Mouse (Mus musculus): Measurements from ENCODE around the gene Stpg4.
A peak's percentile ranks its signal among the peaks of the same experiment; 100 is the strongest.

Stpg4 gene

GRCm38 (mm10) chr17:87378354-87379159 is 49.0 kb downstream of the Stpg4 start:
- DNase-seq (ENCODE audit: low spot score in 2 of 2): peak; percentile 83 to 91

GRCm38 (mm10) chr17:87377536-87377935 is 50.0 kb downstream of the Stpg4 start:
- peak; percentile 64 to 66 for DNase-seq (ENCODE audit: low spot score in 2 of 2)

GRCm38 (mm10) chr17:87376831-87377471 is 50.6 kb downstream of the Stpg4 start:
- DNase-seq (ENCODE audit: low spot score in 2 of 2): no peak

GRCm38 (mm10) chr17:87375941-87376511 is 51.5 kb downstream of the Stpg4 start:
- DNase-seq (ENCODE audit: low spot score in 2 of 2): no peak

- no peak for DNase-seq (ENCODE audit: low spot score in 2 of 2)
Observed at GRCm38 (mm10) chr17:87373327-87373726, 54.2 kb downstream of the Stpg4 start.

- peak; percentile 66 to 77 for DNase-seq (ENCODE audit: low spot score in 2 of 2)
Observed at GRCm38 (mm10) chr17:87372189-87372588, 55.4 kb downstream of the Stpg4 start.

GRCm38 (mm10) chr17:87369270-87369759 is 58.2 kb downstream of the Stpg4 start:
- DNase-seq (ENCODE audit: low spot score in 2 of 2): peak; percentile 83 to 90

- DNase-seq (ENCODE audit: low spot score in 2 of 2): no peak
Observed at GRCm38 (mm10) chr17:87368481-87368880, 59.1 kb downstream of the Stpg4 start.

- DNase-seq (ENCODE audit: low spot score in 2 of 2): peak; percentile 85 to 86
Observed at GRCm38 (mm10) chr17:87367640-87368039, 59.9 kb downstream of the Stpg4 start.

- DNase-seq (ENCODE audit: low spot score in 2 of 2): no peak
Observed at GRCm38 (mm10) chr17:87367228-87367627, 60.3 kb downstream of the Stpg4 start.

- no peak for DNase-seq (ENCODE audit: low spot score in 2 of 2)
Observed at GRCm38 (mm10) chr17:87366520-87366919, 61.0 kb downstream of the Stpg4 start.

GRCm38 (mm10) chr17:87365268-87365667 is 62.3 kb downstream of the Stpg4 start:
- DNase-seq (ENCODE audit: low spot score in 2 of 2): no peak

- DNase-seq (ENCODE audit: low spot score in 2 of 2): no peak
Observed at GRCm38 (mm10) chr17:87364108-87364507, 63.4 kb downstream of the Stpg4 start.

GRCm38 (mm10) chr17:87361132-87361531 is 66.4 kb downstream of the Stpg4 start:
- DNase-seq (ENCODE audit: low spot score in 2 of 2): peak in 1 of 2 experiments; percentile 56

- no peak for DNase-seq (ENCODE audit: low spot score in 2 of 2)
Observed at GRCm38 (mm10) chr17:87357506-87357905, 70.0 kb downstream of the Stpg4 start.

- DNase-seq (ENCODE audit: low spot score in 2 of 2): no peak
Observed at GRCm38 (mm10) chr17:87356261-87356660, 71.3 kb downstream of the Stpg4 start.

GRCm38 (mm10) chr17:87355456-87355855 is 72.1 kb downstream of the Stpg4 start:
- DNase-seq (ENCODE audit: low spot score in 2 of 2): no peak

GRCm38 (mm10) chr17:87353745-87354320 is 73.7 kb downstream of the Stpg4 start:
- DNase-seq (ENCODE audit: low spot score in 2 of 2): no peak

- DNase-seq (ENCODE audit: low spot score in 2 of 2): no peak
Observed at GRCm38 (mm10) chr17:87352898-87353225, 74.7 kb downstream of the Stpg4 start.

- DNase-seq (ENCODE audit: low spot score in 2 of 2): no peak
Observed at GRCm38 (mm10) chr17:87352106-87352897, 75.2 kb downstream of the Stpg4 start.
